Mouse (Mus musculus) embryonic facial prominence, embryonic 15.5 days (tissue): ENCODE measurements at regions not wholly inside any gene's neighbourhood (a gene's known extent, or its start where the extent isn't known, plus 50 kb on each side); places are given as distances from the start of the nearest gene placed in this dataset.

Source experiments
- ATAC-seq: fragments of 200-750 bp; cut with Nextera tagmentation; 2 replicates; pipeline ENCODE4 v1.8.0; 2017; ENCODE audit warnings: low read depth, moderate TSS enrichment; ENCODE audit not compliant: insufficient number of reproducible peaks, low FRiP score, low TSS enrichment
- H3K27ac ChIP-seq: fragments of 300-500 bp; sonication (generic); replicated peaks from 2 replicates; pipeline ENCODE4 v1.5.1; 2015; ENCODE audit warnings: mild to moderate bottlenecking, inconsistent platforms
- H3K27me3 ChIP-seq: fragments of 300-500 bp; sonication (generic); 2 replicates; pipeline ENCODE4 v1.6.1; 2015; ENCODE audit warnings: inconsistent platforms
- H3K36me3 ChIP-seq: fragments of 300-500 bp; sonication (generic); 2 replicates; pipeline ENCODE4 v1.6.1; 2015; ENCODE audit warnings: mild to moderate bottlenecking, inconsistent platforms
- H3K4me1 ChIP-seq: fragments of 300-500 bp; sonication (generic); 2 replicates; pipeline ENCODE4 v1.6.1; 2015; ENCODE audit warnings: inconsistent platforms
- H3K4me2 ChIP-seq: fragments of 300-500 bp; sonication (generic); replicated peaks from 2 replicates; pipeline ENCODE4 v1.6.1; 2015; ENCODE audit warnings: mild to moderate bottlenecking, inconsistent platforms
- H3K4me3 ChIP-seq: fragments of 300-500 bp; sonication (generic); replicated peaks from 2 replicates; pipeline ENCODE4 v1.5.1; 2015; ENCODE audit warnings: mild to moderate bottlenecking, inconsistent platforms
- H3K9ac ChIP-seq: fragments of 300-500 bp; sonication (generic); 2 replicates; pipeline ENCODE4 v1.6.1; 2015; ENCODE audit warnings: inconsistent platforms
- H3K9me3 ChIP-seq: fragments of 300-500 bp; sonication (generic); replicated peaks from 2 replicates; pipeline ENCODE4 v1.6.1; 2016; ENCODE audit warnings: inconsistent platforms
- WGBS: fragments of 180-500 bp; shearing (Covaris S2); methylation state at CpG from one replicate; pipeline ENCODE4 v1.1.7; 2015; 5-methylcytosine and 5-hydroxymethylcytosine counted together

DNA sequence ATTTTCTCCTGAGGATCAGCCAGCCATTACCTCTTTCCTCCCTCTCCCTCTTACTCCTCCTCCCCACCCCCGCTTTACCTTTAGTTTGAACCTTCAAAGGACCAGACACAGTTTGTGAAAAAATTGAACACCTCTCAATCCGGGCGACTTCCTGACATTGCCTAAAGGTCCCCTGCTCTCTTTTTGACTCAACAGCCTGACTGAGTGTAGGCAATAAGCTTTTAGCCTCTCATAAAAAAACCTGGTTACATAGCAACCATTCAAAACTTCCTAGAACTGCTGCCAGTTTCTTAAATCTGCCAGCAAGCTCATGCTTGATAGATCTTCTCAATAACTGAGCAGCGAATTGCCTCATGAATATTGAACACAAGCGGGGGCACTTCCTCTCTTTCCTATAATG is 71.7 kb downstream of the Zfp945 start:
- H3K4me1 ChIP-seq, result no peaks in the 10 kb centered on the region
- H3K27me3 ChIP-seq, result no peaks in the 10 kb centered on the region
- H3K4me3 ChIP-seq, result no peak overlapping the region
- no peak overlapping the region for H3K9ac ChIP-seq
- H3K4me2 ChIP-seq, result no peak overlapping the region
- 0 out of 2 replicates have a peak, but pooled peaks cover 7% of the 10 kb centered on the region for H3K9me3 ChIP-seq
- 81% methylated on average over 5 of the region's 5 CpGs for WGBS
- no peak for ATAC-seq
- H3K36me3 ChIP-seq, result no peaks in the 10 kb centered on the region
- H3K27ac ChIP-seq, result no peak overlapping the region

GRCm38 (mm10) chr17:22784481-22784880 is 82.5 kb downstream of the Zfp945 start:
- Histone ChIP-seq H3K27ac (no peak overlapping the region), H3K27me3 (no peaks in the 10 kb centered on the region), H3K9me3 (peaks cover 10% of the 10 kb centered on the region; the same call in 1 of the 2 replicates), H3K36me3 (peaks cover 8% of the 10 kb centered on the region; the same call in 1 of the 2 replicates), H3K4me1 (no peaks in the 10 kb centered on the region), H3K9ac (no peak overlapping the region), H3K4me3 (no peak overlapping the region), H3K4me2 (no peak overlapping the region)
- WGBS, result 88% methylated on average over 2 of the region's 2 CpGs
- no peak for ATAC-seq

- H3K4me2 ChIP-seq, result no peak overlapping the region
Observed at GRCm38 (mm10) chr17:22745736-22746135, 121.2 kb downstream of the Zfp945 start.

GRCm38 (mm10) chr17:22739581-22740178 is 127.3 kb downstream of the Zfp945 start:
- ATAC-seq, result peak; percentile 85
- 0 out of 2 replicates have a peak, but pooled peaks cover 4% of the 10 kb centered on the region for H3K4me1 ChIP-seq
- no peaks in the 10 kb centered on the region for H3K27me3 ChIP-seq
- peak overlapping the region; percentile 54 for H3K4me2 ChIP-seq
- H3K4me3 ChIP-seq, result peak overlapping the region; percentile 65
- peak overlapping the region; percentile 44; the same call in 1 of the 2 replicates for H3K9ac ChIP-seq
- peak overlapping the region; percentile 81 for H3K27ac ChIP-seq
- under 1% methylated on average over 25 of the region's 25 CpGs for WGBS
- no peaks in the 10 kb centered on the region for H3K9me3 ChIP-seq
- H3K36me3 ChIP-seq, result peaks cover 7% of the 10 kb centered on the region; the same call in 1 of the 2 replicates

More at GRCm38 (mm10) chr17:22745736-22746135, 121.2 kb downstream of the Zfp945 start:
- Histone ChIP-seq H3K9ac (no peak overlapping the region), H3K9me3 (no peaks in the 10 kb centered on the region), H3K27ac (no peak overlapping the region), H3K27me3 (no peaks in the 10 kb centered on the region), H3K4me1 (no peaks in the 10 kb centered on the region), H3K4me3 (no peak overlapping the region), H3K36me3 (no peaks in the 10 kb centered on the region)
- WGBS, result 53% methylated on average over 7 of the region's 7 CpGs
- ATAC-seq, result no peak

- 0 out of 2 replicates have a peak, but pooled peaks cover 3% of the 10 kb centered on the region for H3K9me3 ChIP-seq
- H3K4me1 ChIP-seq, result 0 out of 2 replicates have a peak, but pooled peaks cover 4% of the 10 kb centered on the region
- H3K27me3 ChIP-seq, result no peaks in the 10 kb centered on the region
- H3K9ac ChIP-seq, result peak overlapping the region; percentile 44; the same call in 1 of the 2 replicates
- no peak for ATAC-seq
- peak overlapping the region; percentile 65 for H3K4me3 ChIP-seq
- WGBS, result 8% methylated on average over 12 of the region's 12 CpGs
- H3K36me3 ChIP-seq, result peaks cover 9% of the 10 kb centered on the region; the same call in 1 of the 2 replicates
- peak overlapping the region; percentile 81 for H3K27ac ChIP-seq
- peak overlapping the region; percentile 54 for H3K4me2 ChIP-seq
Observed at GRCm38 (mm10) chr17:22739173-22739572, 127.8 kb downstream of the Zfp945 start.

- Histone ChIP-seq H3K36me3 (peaks cover 11% of the 10 kb centered on the region; the same call in 1 of the 2 replicates), H3K4me3 (no peak overlapping the region), H3K9me3 (peaks cover 4% of the 10 kb centered on the region; the same call in 1 of the 2 replicates), H3K4me1 (0 out of 2 replicates have a peak, but pooled peaks cover 4% of the 10 kb centered on the region), H3K27ac (no peak overlapping the region), H3K4me2 (no peak overlapping the region), H3K27me3 (no peaks in the 10 kb centered on the region), H3K9ac (no peak overlapping the region)
- WGBS, result 90% methylated on average over 4 of the region's 4 CpGs
- ATAC-seq, result no peak
Observed at GRCm38 (mm10) chr17:22736360-22736759, 130.6 kb downstream of the Zfp945 start.
